Mouse (Mus musculus): ENCODE measurements at regions not wholly inside any gene's neighbourhood (a gene's known extent, or its start where the extent isn't known, plus 50 kb on each side); places are given as distances from the start of the nearest gene placed in this dataset.

- DNase-seq (ENCODE audit: low spot score, missing footprints) = no peak
- no peak overlapping the region for H3K9ac ChIP-seq (ENCODE audit: low read length)
- no peaks in the 10 kb centered on the region for H3K9me3 ChIP-seq (ENCODE audit: control insufficient read depth, low read length)
- WGBS = 74% methylated on average over 4 of the region's 4 CpGs
- H3K27me3 ChIP-seq (ENCODE audit: control insufficient read depth, insufficient read depth, low read length) = no peaks in the 10 kb centered on the region
- no peak overlapping the region for H3K4me3 ChIP-seq (ENCODE audit: low read depth, low read length)
- H3K4me1 ChIP-seq (ENCODE audit: control insufficient read depth, insufficient read depth, low read length) = no peaks in the 10 kb centered on the region; the same call in 1 of the 2 replicates
- no peak overlapping the region for H3K27ac ChIP-seq (ENCODE audit: low read depth, low read length)
- H3K4me2 ChIP-seq = no peak overlapping the region
- no peak for ATAC-seq (ENCODE audit: low FRiP score)
- H3K36me3 ChIP-seq (ENCODE audit: control insufficient read depth, insufficient read depth, low read length) = no peaks in the 10 kb centered on the region
Measured at GRCm38 (mm10) chr12:39952854-39953253, 85.0 kb downstream of the Arl4a start.

- no peaks in the 10 kb centered on the region for H3K9me3 ChIP-seq (ENCODE audit: control insufficient read depth, low read length)
- WGBS = 95% methylated on average over 6 of the region's 6 CpGs
- no peak for ATAC-seq (ENCODE audit: low FRiP score)
Measured at GRCm38 (mm10) chr12:39951911-39952310, 85.9 kb downstream of the Arl4a start.

GRCm38 (mm10) chr12:39950270-39950801 is 87.5 kb downstream of the Arl4a start:
- Histone ChIP-seq H3K9me3 (ENCODE audit: control insufficient read depth, low read length) (no peaks in the 10 kb centered on the region), H3K4me2 (no peak overlapping the region), H3K27ac (ENCODE audit: low read depth, low read length) (no peak overlapping the region), H3K4me3 (ENCODE audit: low read depth, low read length) (no peak overlapping the region), H3K9ac (ENCODE audit: low read length) (no peak overlapping the region), H3K27me3 (ENCODE audit: control insufficient read depth, insufficient read depth, low read length) (no peaks in the 10 kb centered on the region), H3K4me1 (ENCODE audit: control insufficient read depth, insufficient read depth, low read length) (no peaks in the 10 kb centered on the region), H3K36me3 (ENCODE audit: control insufficient read depth, insufficient read depth, low read length) (no peaks in the 10 kb centered on the region)
- no peak for DNase-seq (ENCODE audit: low spot score, missing footprints)
- WGBS = 81% methylated on average over 7 of the region's 7 CpGs
- ATAC-seq (ENCODE audit: low FRiP score) = no peak

More at GRCm38 (mm10) chr12:39951911-39952310, 85.9 kb downstream of the Arl4a start:
- no peaks in the 10 kb centered on the region; the same call in 1 of the 2 replicates for H3K4me1 ChIP-seq (ENCODE audit: control insufficient read depth, insufficient read depth, low read length)
- no peak overlapping the region for H3K4me2 ChIP-seq
- no peak for DNase-seq (ENCODE audit: low spot score, missing footprints)
- H3K36me3 ChIP-seq (ENCODE audit: control insufficient read depth, insufficient read depth, low read length) = no peaks in the 10 kb centered on the region
- H3K27me3 ChIP-seq (ENCODE audit: control insufficient read depth, insufficient read depth, low read length) = no peaks in the 10 kb centered on the region
- H3K9ac ChIP-seq (ENCODE audit: low read length) = no peak overlapping the region
- no peak overlapping the region for H3K27ac ChIP-seq (ENCODE audit: low read depth, low read length)
- H3K4me3 ChIP-seq (ENCODE audit: low read depth, low read length) = no peak overlapping the region

- no peaks in the 10 kb centered on the region for H3K36me3 ChIP-seq (ENCODE audit: control insufficient read depth, insufficient read depth, low read length)
- H3K9me3 ChIP-seq (ENCODE audit: control insufficient read depth, low read length) = no peaks in the 10 kb centered on the region
- H3K27ac ChIP-seq (ENCODE audit: low read depth, low read length) = no peak overlapping the region
- H3K4me3 ChIP-seq (ENCODE audit: low read depth, low read length) = no peak overlapping the region
- WGBS = 79% methylated on average over 5 of the region's 5 CpGs
- ATAC-seq (ENCODE audit: low FRiP score) = no peak
- H3K27me3 ChIP-seq (ENCODE audit: control insufficient read depth, insufficient read depth, low read length) = no peaks in the 10 kb centered on the region
- H3K4me2 ChIP-seq = no peak overlapping the region
- H3K4me1 ChIP-seq (ENCODE audit: control insufficient read depth, insufficient read depth, low read length) = no peaks in the 10 kb centered on the region
- H3K9ac ChIP-seq (ENCODE audit: low read length) = no peak overlapping the region
- DNase-seq (ENCODE audit: low spot score, missing footprints) = no peak
Measured at GRCm38 (mm10) chr12:39942910-39943309, 94.9 kb downstream of the Arl4a start.

GRCm38 (mm10) chr12:39941162-39941561 is 96.7 kb downstream of the Arl4a start:
- Histone ChIP-seq H3K4me1 (ENCODE audit: control insufficient read depth, insufficient read depth, low read length) (0 out of 2 replicates have a peak, but pooled peaks cover 2% of the 10 kb centered on the region), H3K9me3 (ENCODE audit: control insufficient read depth, low read length) (no peaks in the 10 kb centered on the region), H3K27ac (ENCODE audit: low read depth, low read length) (no peak overlapping the region), H3K36me3 (ENCODE audit: control insufficient read depth, insufficient read depth, low read length) (no peaks in the 10 kb centered on the region), H3K4me2 (no peak overlapping the region), H3K4me3 (ENCODE audit: low read depth, low read length) (no peak overlapping the region), H3K9ac (ENCODE audit: low read length) (no peak overlapping the region), H3K27me3 (ENCODE audit: control insufficient read depth, insufficient read depth, low read length) (no peaks in the 10 kb centered on the region)
- ATAC-seq (ENCODE audit: low FRiP score) (no peak), DNase-seq (ENCODE audit: low spot score, missing footprints) (no peak)
- 97% methylated on average over 1 of the region's 1 CpGs for WGBS

GRCm38 (mm10) chr12:39939017-39939416 is 98.8 kb downstream of the Arl4a start:
- H3K36me3 ChIP-seq (ENCODE audit: control insufficient read depth, insufficient read depth, low read length) = no peaks in the 10 kb centered on the region
- H3K27ac ChIP-seq (ENCODE audit: low read depth, low read length) = no peak overlapping the region
- DNase-seq (ENCODE audit: low spot score, missing footprints) (no peak), ATAC-seq (ENCODE audit: low FRiP score) (no peak)
- H3K4me3 ChIP-seq (ENCODE audit: low read depth, low read length) = no peak overlapping the region
- no peaks in the 10 kb centered on the region for H3K9me3 ChIP-seq (ENCODE audit: control insufficient read depth, low read length)
- H3K4me2 ChIP-seq = no peak overlapping the region
- 0 out of 2 replicates have a peak, but pooled peaks cover 2% of the 10 kb centered on the region for H3K4me1 ChIP-seq (ENCODE audit: control insufficient read depth, insufficient read depth, low read length)
- H3K9ac ChIP-seq (ENCODE audit: low read length) = no peak overlapping the region
- H3K27me3 ChIP-seq (ENCODE audit: control insufficient read depth, insufficient read depth, low read length) = no peaks in the 10 kb centered on the region

- Histone ChIP-seq H3K36me3 (ENCODE audit: control insufficient read depth, insufficient read depth, low read length) (no peaks in the 10 kb centered on the region), H3K27ac (ENCODE audit: low read depth, low read length) (no peak overlapping the region), H3K27me3 (ENCODE audit: control insufficient read depth, insufficient read depth, low read length) (no peaks in the 10 kb centered on the region), H3K9ac (ENCODE audit: low read length) (no peak overlapping the region), H3K4me3 (ENCODE audit: low read depth, low read length) (no peak overlapping the region), H3K9me3 (ENCODE audit: control insufficient read depth, low read length) (no peaks in the 10 kb centered on the region), H3K4me2 (no peak overlapping the region), H3K4me1 (ENCODE audit: control insufficient read depth, insufficient read depth, low read length) (0 out of 2 replicates have a peak, but pooled peaks cover 2% of the 10 kb centered on the region)
- no peak for ATAC-seq (ENCODE audit: low FRiP score)
- no peak for DNase-seq (ENCODE audit: low spot score, missing footprints)
- WGBS = 87% methylated on average over 2 of the region's 2 CpGs
Measured at GRCm38 (mm10) chr12:39938211-39938610, 99.6 kb downstream of the Arl4a start.

- Histone ChIP-seq H3K9me3 (ENCODE audit: control insufficient read depth, low read length) (no peaks in the 10 kb centered on the region), H3K4me1 (ENCODE audit: control insufficient read depth, insufficient read depth, low read length) (0 out of 2 replicates have a peak, but pooled peaks cover 2% of the 10 kb centered on the region), H3K36me3 (ENCODE audit: control insufficient read depth, insufficient read depth, low read length) (no peaks in the 10 kb centered on the region), H3K9ac (ENCODE audit: low read length) (no peak overlapping the region), H3K4me2 (no peak overlapping the region), H3K27ac (ENCODE audit: low read depth, low read length) (no peak overlapping the region), H3K4me3 (ENCODE audit: low read depth, low read length) (no peak overlapping the region), H3K27me3 (ENCODE audit: control insufficient read depth, insufficient read depth, low read length) (no peaks in the 10 kb centered on the region)
- ATAC-seq (ENCODE audit: low FRiP score) = no peak
- 36% methylated on average over 11 of the region's 11 CpGs for WGBS
- no peak for DNase-seq (ENCODE audit: low spot score, missing footprints)
Measured at GRCm38 (mm10) chr12:39936331-39936730, 101.5 kb downstream of the Arl4a start.

GRCm38 (mm10) chr12:39935775-39936174 is 102.0 kb downstream of the Arl4a start:
- H3K36me3 ChIP-seq (ENCODE audit: control insufficient read depth, insufficient read depth, low read length) = no peaks in the 10 kb centered on the region
- no peak for ATAC-seq (ENCODE audit: low FRiP score)
- no peak overlapping the region for H3K4me3 ChIP-seq (ENCODE audit: low read depth, low read length)
- no peak overlapping the region for H3K9ac ChIP-seq (ENCODE audit: low read length)
- H3K27ac ChIP-seq (ENCODE audit: low read depth, low read length) = no peak overlapping the region
- no peaks in the 10 kb centered on the region for H3K9me3 ChIP-seq (ENCODE audit: control insufficient read depth, low read length)
- H3K4me2 ChIP-seq = no peak overlapping the region
- no peaks in the 10 kb centered on the region for H3K27me3 ChIP-seq (ENCODE audit: control insufficient read depth, insufficient read depth, low read length)
- no peak for DNase-seq (ENCODE audit: low spot score, missing footprints)
- 84% methylated on average over 12 of the region's 12 CpGs for WGBS
- H3K4me1 ChIP-seq (ENCODE audit: control insufficient read depth, insufficient read depth, low read length) = 0 out of 2 replicates have a peak, but pooled peaks cover 2% of the 10 kb centered on the region
